Mouse (Mus musculus): ENCODE data around the gene Crybg1.

The Crybg1 gene

GRCm38 (mm10) chr10:44148337-44149317 lies at the start of gene Crybg1:
Gene Crybg1 (minus strand): TSS chr10:44148853.
- peak; percentile 37 for DNase-seq (ENCODE audit: low read depth, low spot score)

GRCm38 (mm10) chr10:44177365-44177764 lies 28.7 kb upstream of the Crybg1 start:
- peak; percentile 37 for DNase-seq (ENCODE audit: low read depth, low spot score)

GRCm38 (mm10) chr10:44176548-44176947 lies 27.9 kb upstream of the Crybg1 start:
- DNase-seq (ENCODE audit: low read depth, low spot score): no peak

- DNase-seq (ENCODE audit: low read depth, low spot score): no peak
Observed at GRCm38 (mm10) chr10:44176120-44176519, 27.5 kb upstream of the Crybg1 start.

GRCm38 (mm10) chr10:44170145-44170544 lies 21.5 kb upstream of the Crybg1 start:
- DNase-seq (ENCODE audit: low read depth, low spot score): no peak

GRCm38 (mm10) chr10:44167061-44167460 lies 18.4 kb upstream of the Crybg1 start:
- no peak for DNase-seq (ENCODE audit: low read depth, low spot score)

GRCm38 (mm10) chr10:44164258-44164975 lies 15.8 kb upstream of the Crybg1 start:
- DNase-seq (ENCODE audit: low read depth, low spot score): no peak

GRCm38 (mm10) chr10:44163028-44163427 lies 14.4 kb upstream of the Crybg1 start:
- DNase-seq (ENCODE audit: low read depth, low spot score): no peak

GRCm38 (mm10) chr10:44160150-44160549 lies 11.5 kb upstream of the Crybg1 start:
- no peak for DNase-seq (ENCODE audit: low read depth, low spot score)

GRCm38 (mm10) chr10:44157489-44157888 lies 8.8 kb upstream of the Crybg1 start:
- no peak for DNase-seq (ENCODE audit: low read depth, low spot score)

- DNase-seq (ENCODE audit: low read depth, low spot score): no peak
Observed at GRCm38 (mm10) chr10:44150501-44150900, 1.8 kb upstream of the Crybg1 start.

- DNase-seq (ENCODE audit: low read depth, low spot score): no peak
Observed at GRCm38 (mm10) chr10:44143401-44143800, 5.3 kb downstream of the Crybg1 start.

GRCm38 (mm10) chr10:44138137-44138855 lies 10.4 kb downstream of the Crybg1 start:
- no peak for DNase-seq (ENCODE audit: low read depth, low spot score)

- DNase-seq (ENCODE audit: low read depth, low spot score): no peak
Observed at GRCm38 (mm10) chr10:44126047-44126446, 22.6 kb downstream of the Crybg1 start.

- DNase-seq (ENCODE audit: low read depth, low spot score): no peak
Observed at GRCm38 (mm10) chr10:44124400-44124933, 24.2 kb downstream of the Crybg1 start.

- DNase-seq (ENCODE audit: low read depth, low spot score): no peak
Observed at GRCm38 (mm10) chr10:44118616-44119015, 30.0 kb downstream of the Crybg1 start.

- no peak for DNase-seq (ENCODE audit: low read depth, low spot score)
Observed at GRCm38 (mm10) chr10:44116796-44117195, 31.9 kb downstream of the Crybg1 start.

GRCm38 (mm10) chr10:44114611-44115010 lies 34.0 kb downstream of the Crybg1 start:
- no peak for DNase-seq (ENCODE audit: low read depth, low spot score)

GRCm38 (mm10) chr10:44112005-44112675 lies 36.5 kb downstream of the Crybg1 start:
- DNase-seq (ENCODE audit: low read depth, low spot score): no peak

- no peak for DNase-seq (ENCODE audit: low read depth, low spot score)
Observed at GRCm38 (mm10) chr10:44111168-44111567, 37.5 kb downstream of the Crybg1 start.

GRCm38 (mm10) chr10:44110460-44110859 lies 38.2 kb downstream of the Crybg1 start:
- DNase-seq (ENCODE audit: low read depth, low spot score): no peak

Measured in embryo, embryonic 11.5 days (tissue).